Mouse (Mus musculus): ENCODE data around the gene Brwd1.

DNA sequence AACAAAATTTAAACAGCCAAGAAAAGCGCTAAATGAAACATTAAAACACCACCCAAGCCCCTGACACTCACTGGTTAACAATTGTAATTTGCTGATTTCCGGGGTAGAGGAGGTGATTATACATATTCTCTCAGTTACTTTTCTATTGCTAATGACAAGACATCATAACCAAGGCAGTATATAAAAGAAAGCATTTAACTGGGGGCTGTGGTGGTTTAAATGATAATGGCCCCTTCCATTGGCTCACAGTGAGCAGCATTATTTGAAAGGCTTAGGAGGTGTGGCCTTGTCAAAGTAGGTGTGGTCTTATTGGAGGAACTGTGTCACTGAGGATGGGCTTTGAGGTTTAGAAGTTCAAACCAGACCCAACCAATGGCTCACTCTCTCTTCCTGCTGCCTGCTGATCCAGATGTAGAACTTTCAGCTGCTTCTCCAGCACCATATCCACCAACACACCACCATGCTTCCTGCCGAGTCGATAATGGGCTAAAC is 129.1 kb downstream of the Brwd1 start:
- TF ChIP-seq CTCF (IDR thresholded peaks at IDR 0.05; ENCODE audit: control insufficient read depth, insufficient read depth, low read length) (no peak), POLR2A (IDR thresholded peaks at IDR 0.05; ENCODE audit: borderline replicate concordance, control insufficient read depth, low read depth, low read length) (no peak)
